ENCODE assay signal across 12 mouse cellular contexts in genomic region chr8:125996980-125997379, GRCm38 (mm10). TPM values are rescaled to one million over a fixed set of nuclear protein-coding genes. Genes with fewer than 3 reads are reported as not detected.
DNase-seq lines count a peak whose midpoint lies in the region; ATAC-seq and TF ChIP-seq lines count a peak whose summit lies in the region.
"Had no signal": no experiment of that assay in that cellular context is flagged by ENCODE, and none has a peak within 500 bp of the region (broad histone marks: within the 10 kb centered on the region; RNA-seq: fewer than 3 reads in every experiment).

No protein-coding gene starts in this region.

- intact Hi-C loops in left cerebral cortex, adult 2 months (cut with DNase I) = loop anchor here (1.0 kb wide), 1 partner anchor 38 kb away; no protein-coding TSS in a partner anchor
- intact Hi-C loops in left cerebral cortex, postnatal 10 days (cut with DNase I) = no loop called here
- intact Hi-C loops in left cerebral cortex, postnatal 14 days (cut with DNase I) = loop anchor here (2.0 kb wide), 1 partner anchor 40 kb away; no protein-coding TSS in a partner anchor

- no peaks in the 10 kb centered on the region for H3K9me3 ChIP-seq in embryonic facial prominence, embryonic 15.5 days (replicated peaks)
- no peaks in the 10 kb centered on the region for H3K9me3 ChIP-seq in kidney, embryonic 14.5 days (ENCODE audit: control insufficient read depth, low read length)
- no peaks in the 10 kb centered on the region for H3K9me3 ChIP-seq in liver, embryonic 12.5 days (replicated peaks)
- H3K9me3 ChIP-seq: heart, embryonic 15.5 days had no signal

- H3K4me2 ChIP-seq in embryonic facial prominence, embryonic 15.5 days (replicated peaks) = peak overlapping the region; percentile 91
- peak overlapping the region; percentile 32 for H3K4me2 ChIP-seq in kidney, embryonic 14.5 days (replicated peaks; ENCODE audit: low read depth, low read length)
- no peak overlapping the region for H3K4me2 ChIP-seq in liver, embryonic 12.5 days

- DNase-seq in left cerebral cortex, adult 2 months (ENCODE audit: extremely low spot score in 1 of 2, low spot score in 2 of 2) = no peak
- no peak for DNase-seq in left cerebral cortex, postnatal 10 days (ENCODE audit: extremely low spot score in 1 of 2, low spot score in 2 of 2)
- no peak for DNase-seq in left cerebral cortex, adult 18-20 months (ENCODE audit: low spot score in 2 of 2)
- no peak for DNase-seq in left cerebral cortex, postnatal 14 days (ENCODE audit: low spot score in 2 of 2)
- DNase-seq: right cerebral cortex, adult 18-20 months had no signal

- peaks cover 30% of the 10 kb centered on the region for H3K27me3 ChIP-seq in embryonic facial prominence, embryonic 15.5 days
- H3K27me3 ChIP-seq in kidney, embryonic 14.5 days (ENCODE audit: control insufficient read depth, insufficient read depth, low read length) = peaks cover 30% of the 10 kb centered on the region
- H3K27me3 ChIP-seq in liver, embryonic 12.5 days (replicated peaks) = peaks cover 75% of the 10 kb centered on the region

- no peaks in the 10 kb centered on the region for H3K36me3 ChIP-seq in embryonic facial prominence, embryonic 15.5 days
- H3K36me3 ChIP-seq in kidney, embryonic 14.5 days (ENCODE audit: control insufficient read depth, insufficient read depth, low read length) = no peaks in the 10 kb centered on the region
- no peaks in the 10 kb centered on the region for H3K36me3 ChIP-seq in liver, embryonic 12.5 days
- H3K36me3 ChIP-seq: G1E; heart, embryonic 15.5 days had no signal

- ATAC-seq in embryonic facial prominence, embryonic 15.5 days (ENCODE audit: insufficient number of reproducible peaks, low FRiP score, low TSS enrichment, low read depth) = no peak
- no peak for ATAC-seq in kidney, embryonic 14.5 days (ENCODE audit: low FRiP score, low TSS enrichment)
- ATAC-seq in liver, embryonic 12.5 days = no peak

- no peak for TF ChIP-seq CTCF in left cerebral cortex, adult 2 months (IDR thresholded peaks at IDR 0.05)
- TF ChIP-seq CTCF in olfactory bulb, adult 2 months (IDR thresholded peaks at IDR 0.05; ENCODE audit: insufficient read depth, low read depth, low read length) = no peak

- peak overlapping the region; percentile 75 for H3K4me3 ChIP-seq in left cerebral cortex, adult 2 months
- peak overlapping the region; percentile 59 for H3K4me3 ChIP-seq in embryonic facial prominence, embryonic 15.5 days (replicated peaks)
- H3K4me3 ChIP-seq in kidney, embryonic 14.5 days (ENCODE audit: low read length) = peak overlapping the region; percentile 61; the same call in 1 of the 2 replicates
- H3K4me3 ChIP-seq in olfactory bulb, adult 2 months (ENCODE audit: insufficient read depth, low read depth, low read length) = peak overlapping the region; percentile 46
- no peak overlapping the region for H3K4me3 ChIP-seq in liver, embryonic 12.5 days

- WGBS in embryonic facial prominence, embryonic 15.5 days = 23% methylated on average over 6 of the region's 6 CpGs
- WGBS in kidney, embryonic 14.5 days = 21% methylated on average over 6 of the region's 6 CpGs
- 23% methylated on average over 6 of the region's 6 CpGs for WGBS in olfactory bulb, adult 2 months
- WGBS in liver, embryonic 12.5 days (ENCODE audit: insufficient replicate concordance) = 27% methylated on average over 6 of the region's 6 CpGs

- H3K27ac ChIP-seq in left cerebral cortex, adult 2 months = peak overlapping the region; percentile 96
- 0 out of 2 replicates have a peak overlapping the region, but pooled peaks have one; percentile 25 for H3K27ac ChIP-seq in embryonic facial prominence, embryonic 15.5 days (replicated peaks)
- H3K27ac ChIP-seq in kidney, embryonic 14.5 days (ENCODE audit: low read depth, low read length) = no peak overlapping the region
- H3K27ac ChIP-seq in olfactory bulb, adult 2 months (ENCODE audit: insufficient read depth, low read depth, low read length) = peak overlapping the region; percentile 9; the same call in 1 of the 2 replicates
- H3K27ac ChIP-seq in liver, embryonic 12.5 days = no peak overlapping the region
- H3K27ac ChIP-seq: heart, embryonic 15.5 days; liver, embryonic 14.5 days had no signal

- no peak for TF ChIP-seq POLR2A in olfactory bulb, adult 2 months (IDR thresholded peaks at IDR 0.05; ENCODE audit: insufficient read depth, low read depth, low read length)

- peaks cover 19% of the 10 kb centered on the region for H3K4me1 ChIP-seq in embryonic facial prominence, embryonic 15.5 days
- peaks cover 6% of the 10 kb centered on the region for H3K4me1 ChIP-seq in kidney, embryonic 14.5 days (ENCODE audit: control insufficient read depth, insufficient read depth, low read length)
- peaks cover 19% of the 10 kb centered on the region for H3K4me1 ChIP-seq in olfactory bulb, adult 2 months (ENCODE audit: control insufficient read depth, insufficient read depth, low read length)
- H3K4me1 ChIP-seq in liver, embryonic 12.5 days = no peaks in the 10 kb centered on the region

- no peak overlapping the region for H3K9ac ChIP-seq in embryonic facial prominence, embryonic 15.5 days
- H3K9ac ChIP-seq in kidney, embryonic 14.5 days (ENCODE audit: low read depth, low read length) = no peak overlapping the region
- no peak overlapping the region for H3K9ac ChIP-seq in liver, embryonic 12.5 days
- H3K9ac ChIP-seq: heart, embryonic 15.5 days; liver, embryonic 14.5 days had no signal

RNA-seq across cellular contexts. Expression of gene Kcnk1, which starts 2.0 kb away (rescaled TPM):
- 10 to 100 TPM; 90.0 to 91.1 TPM for total RNA-seq in left cerebral cortex, adult 2 months (2021)
- total RNA-seq in left cerebral cortex, postnatal 10 days (2021) = 10 to 100 TPM; 45.4 to 50.5 TPM
- 20.5 and 25.4 TPM in 2 replicates for polyA plus RNA-seq in embryonic facial prominence, embryonic 15.5 days (2015; fragmentation: Nextera tagmentation; extraction: Ambion mirVana)
- 34.7 and 45.3 TPM in 2 replicates for polyA plus RNA-seq in kidney, embryonic 14.5 days (2014; fragmentation: Nextera tagmentation; extraction: Ambion mirVana)
- not detected in 2 replicates for polyA plus RNA-seq in olfactory bulb, adult 2 months (2012; ENCODE audit: insufficient read depth, insufficient read length, low replicate concordance, missing spikeins)
- 0.66 and 0.78 TPM in 2 replicates for polyA plus RNA-seq in liver, embryonic 12.5 days (2016; fragmentation: Nextera tagmentation; extraction: Ambion mirVana)
- 10 to 100 TPM; 86.5 to 87.8 TPM for total RNA-seq in left cerebral cortex, adult 18-20 months (2021)
- 10 to 100 TPM; 82.4 to 82.7 TPM for total RNA-seq in left cerebral cortex, postnatal 14 days (2021)
- polyA plus RNA-seq: G1E had no signal

Comparison
In these comparisons a context has a peak if more than half of its experiments do, and no peak if none do; other contexts are left out.
1. H3K27ac ChIP-seq: peak in left cerebral cortex, adult 2 months (single experiment), embryonic facial prominence, embryonic 15.5 days (single experiment) and olfactory bulb, adult 2 months (single experiment); none in kidney, embryonic 14.5 days (single experiment) and liver, embryonic 12.5 days (single experiment).